In the genomic region with DNA sequence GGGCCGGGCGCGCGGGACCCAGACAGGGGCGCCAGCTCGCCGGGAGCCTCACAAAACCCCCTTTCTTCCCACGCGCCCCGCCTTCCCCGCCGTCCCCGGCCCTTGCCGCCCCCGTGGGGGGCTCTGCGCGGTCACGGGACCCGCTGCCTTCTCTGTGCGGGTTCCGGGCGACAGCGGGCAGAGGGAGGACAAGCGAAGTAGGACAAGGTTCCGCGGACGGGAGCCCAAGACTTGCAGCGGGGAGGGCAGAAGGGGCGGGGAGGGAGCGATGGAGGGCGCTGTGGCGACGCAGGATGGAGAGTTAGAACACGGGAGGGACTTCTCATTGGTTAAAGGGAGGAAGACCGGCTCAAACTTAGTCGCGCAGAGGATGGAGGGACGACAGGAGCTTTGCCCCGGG, we compare ENCODE assay signal across 7 mouse cellular contexts. TPM values are rescaled to one million over a fixed set of nuclear protein-coding genes. Genes with fewer than 3 reads are reported as not detected.
A peak's percentile ranks its signal among the peaks of the same experiment; 100 is the strongest.
DNase-seq lines count a peak whose midpoint lies in the region; ATAC-seq and TF ChIP-seq lines count a peak whose summit lies in the region.

A gene (minus strand): TSS at position 50 of the 400 bp plus-strand sequence.

- peak within 1 kb of the TSS; percentile 32 for H3K4me3 ChIP-seq in lung, embryonic 15.5 days
- peak within 1 kb of the TSS; percentile 58 for H3K4me3 ChIP-seq in forebrain, embryonic 16.5 days (replicated peaks; ENCODE audit: low read length)
- H3K4me3 ChIP-seq in limb, embryonic 13.5 days = peak within 1 kb of the TSS; percentile 48
- peak within 1 kb of the TSS; percentile 35 for H3K4me3 ChIP-seq in stomach, embryonic 15.5 days (replicated peaks)

- no peak for ATAC-seq in lung, embryonic 15.5 days (ENCODE audit: borderline replicate concordance, extremely low read depth, low FRiP score, low TSS enrichment)
- 0 out of 2 replicates have a peak, but pooled peaks have one; percentile 5 for ATAC-seq in forebrain, embryonic 16.5 days
- no peak for ATAC-seq in limb, embryonic 13.5 days (ENCODE audit: low FRiP score, low read depth)
- no peak for ATAC-seq in stomach, embryonic 15.5 days (ENCODE audit: insufficient read depth, low FRiP score, low read depth)

- H3K36me3 ChIP-seq in lung, embryonic 15.5 days = no peaks in the 10 kb centered on the region
- no peaks in the 10 kb centered on the region for H3K36me3 ChIP-seq in forebrain, embryonic 16.5 days (ENCODE audit: control insufficient read depth, insufficient read depth)
- H3K36me3 ChIP-seq in limb, embryonic 13.5 days = no peaks in the 10 kb centered on the region
- no peaks in the 10 kb centered on the region for H3K36me3 ChIP-seq in stomach, embryonic 15.5 days

- DNase-seq in lung, adult 18-20 months = no peak
- DNase-seq in brain, embryonic 14.5 days (ENCODE audit: low read depth) = peak; percentile 72
- no peak for DNase-seq in kidney, postnatal 14 days

- WGBS in lung, embryonic 15.5 days = under 1% methylated on average over 39 of the region's 39 CpGs
- WGBS in forebrain, embryonic 16.5 days = under 1% methylated on average over 39 of the region's 39 CpGs
- WGBS in limb, embryonic 13.5 days = 2% methylated on average over 36 of the region's 39 CpGs
- WGBS in stomach, embryonic 15.5 days = under 1% methylated on average over 38 of the region's 39 CpGs

- no peak for TF ChIP-seq POLR2A in brain, embryonic 14.5 days (IDR thresholded peaks at IDR 0.05; ENCODE audit: borderline replicate concordance, extremely low read depth, insufficient read depth, insufficient read length, poor library complexity, severe bottlenecking)

- no peak within 1 kb of the TSS for H3K9ac ChIP-seq in lung, embryonic 15.5 days
- peak within 1 kb of the TSS; percentile 42 for H3K9ac ChIP-seq in forebrain, embryonic 16.5 days (replicated peaks; ENCODE audit: low read depth, low read length)
- peak within 1 kb of the TSS; percentile 5 for H3K9ac ChIP-seq in limb, embryonic 13.5 days
- H3K9ac ChIP-seq in stomach, embryonic 15.5 days = no peak within 1 kb of the TSS

- peaks cover 94% of the 10 kb centered on the region for H3K27me3 ChIP-seq in lung, embryonic 15.5 days
- peaks cover 64% of the 10 kb centered on the region for H3K27me3 ChIP-seq in forebrain, embryonic 16.5 days (replicated peaks; ENCODE audit: control insufficient read depth, insufficient read depth, low read length)
- peaks cover 99% of the 10 kb centered on the region for H3K27me3 ChIP-seq in limb, embryonic 13.5 days
- H3K27me3 ChIP-seq in stomach, embryonic 15.5 days (replicated peaks) = peaks cover 88% of the 10 kb centered on the region

- H3K27ac ChIP-seq in lung, embryonic 15.5 days = no peak within 1 kb of the TSS
- no peak within 1 kb of the TSS for H3K27ac ChIP-seq in forebrain, embryonic 16.5 days (ENCODE audit: low read length)
- H3K27ac ChIP-seq in limb, embryonic 13.5 days = no peak within 1 kb of the TSS
- no peak within 1 kb of the TSS for H3K27ac ChIP-seq in stomach, embryonic 15.5 days

- no peaks in the 10 kb centered on the region for H3K9me3 ChIP-seq in lung, embryonic 15.5 days
- H3K9me3 ChIP-seq in forebrain, embryonic 16.5 days (ENCODE audit: control insufficient read depth, low read length) = no peaks in the 10 kb centered on the region
- H3K9me3 ChIP-seq in limb, embryonic 13.5 days = peaks cover 5% of the 10 kb centered on the region
- H3K9me3 ChIP-seq in stomach, embryonic 15.5 days = no peaks in the 10 kb centered on the region

- no peak for TF ChIP-seq CTCF in brain, embryonic 14.5 days (IDR thresholded peaks at IDR 0.05; ENCODE audit: borderline replicate concordance, extremely low read depth, insufficient read depth, insufficient read length)

- peaks cover 34% of the 10 kb centered on the region for H3K4me1 ChIP-seq in lung, embryonic 15.5 days
- peaks cover 44% of the 10 kb centered on the region for H3K4me1 ChIP-seq in forebrain, embryonic 16.5 days (replicated peaks; ENCODE audit: control insufficient read depth, insufficient read depth, low read length)
- H3K4me1 ChIP-seq in limb, embryonic 13.5 days = peaks cover 34% of the 10 kb centered on the region
- H3K4me1 ChIP-seq in stomach, embryonic 15.5 days = peaks cover 15% of the 10 kb centered on the region

- peak within 1 kb of the TSS; percentile 66 for H3K4me2 ChIP-seq in lung, embryonic 15.5 days
- peak within 1 kb of the TSS; percentile 89 for H3K4me2 ChIP-seq in forebrain, embryonic 16.5 days (ENCODE audit: low read length)
- peak within 1 kb of the TSS; percentile 76 for H3K4me2 ChIP-seq in limb, embryonic 13.5 days (replicated peaks)
- H3K4me2 ChIP-seq in stomach, embryonic 15.5 days = peak within 1 kb of the TSS; percentile 71

RNA-seq across cellular contexts. Expression of the gene that starts here (rescaled TPM):
- 0.07 and 0.18 TPM in 2 replicates for polyA plus RNA-seq in lung, embryonic 15.5 days (2015; fragmentation: Nextera tagmentation; extraction: Ambion mirVana)
- 56.8 and 62.0 TPM in 2 replicates for polyA plus RNA-seq in brain, embryonic 14.5 days (2012; rRNA removed)
- 34.8 and 43.6 TPM in 2 replicates for polyA plus RNA-seq in forebrain, embryonic 16.5 days (2015; fragmentation: Nextera tagmentation; extraction: Ambion mirVana)
- polyA plus RNA-seq in limb, embryonic 13.5 days (2015; fragmentation: Nextera tagmentation; extraction: Ambion mirVana) = 0.57 and 0.59 TPM in 2 replicates
- polyA plus RNA-seq in stomach, embryonic 15.5 days (2015; fragmentation: Nextera tagmentation; extraction: Ambion mirVana) = 0.17 and 0.23 TPM in 2 replicates

Comparison
In these comparisons a context has a peak if more than half of its experiments do, and no peak if none do; other contexts are left out.
1. RNA of the gene that starts here (polyA plus RNA-seq): 56.8 to 62.0 TPM in brain, embryonic 14.5 days and 34.8 to 43.6 TPM in forebrain, embryonic 16.5 days; 0.57 to 0.59 TPM in limb, embryonic 13.5 days, 0.17 to 0.23 TPM in stomach, embryonic 15.5 days and 0.07 to 0.18 TPM in lung, embryonic 15.5 days; every median in the first group is over 10 times any median in the second.
2. H3K9ac ChIP-seq: peak in forebrain, embryonic 16.5 days (single experiment) and limb, embryonic 13.5 days (single experiment); none in lung, embryonic 15.5 days (single experiment) and stomach, embryonic 15.5 days (single experiment).
3. Peak in every context shown above with its lines, with median percentiles within 50 percentile points of each other: H3K4me2 ChIP-seq and H3K4me3 ChIP-seq.